Mouse (Mus musculus): ENCODE results near the gene Madd. TPM values are rescaled to one million over a fixed set of nuclear protein-coding genes. Genes with fewer than 3 reads are reported as not detected.
"Not testable (repeated sequence)": the region's sequence is repeated elsewhere in the genome, so short reads cannot be mapped to it uniquely, and the experiment has no call there.

The Madd gene
- total RNA-seq, 2 experiments from 2014 or later, result 232 to 233 TPM

- DNase-seq (ENCODE audit: low spot score in 2 of 2), result no peak
- intact Hi-C loops (cut with DNase I), result loop anchor here (5.0 kb wide), 1 partner anchor 370 kb away; no protein-coding TSS in a partner anchor
Measured at GRCm38 (mm10) chr2:91112491-91112890, 71.1 kb downstream of the Madd start.

- intact Hi-C loops (cut with DNase I), result loop anchor here (5.0 kb wide), 1 partner anchor 370 kb away; no protein-coding TSS in a partner anchor
- DNase-seq (ENCODE audit: low spot score in 2 of 2), result not testable (repeated sequence)
Measured at GRCm38 (mm10) chr2:91111832-91112231, 71.8 kb downstream of the Madd start.

GRCm38 (mm10) chr2:91110429-91110828 is 73.2 kb downstream of the Madd start:
- intact Hi-C loops (cut with DNase I), result loop anchor here (5.0 kb wide), 1 partner anchor 372 kb away; no protein-coding TSS in a partner anchor
- no peak for DNase-seq (ENCODE audit: low spot score in 2 of 2)

- no peak for DNase-seq (ENCODE audit: low spot score in 2 of 2)
- intact Hi-C loops (cut with DNase I), result loop anchor here (5.0 kb wide), 1 partner anchor 372 kb away; no protein-coding TSS in a partner anchor
Measured at GRCm38 (mm10) chr2:91109807-91110385, 73.7 kb downstream of the Madd start.

GRCm38 (mm10) chr2:91109241-91109640 is 74.4 kb downstream of the Madd start:
- no peak for DNase-seq (ENCODE audit: low spot score in 2 of 2)
- intact Hi-C loops (cut with DNase I), result no loop called here

- intact Hi-C loops (cut with DNase I), result no loop called here
- no peak for DNase-seq (ENCODE audit: low spot score in 2 of 2)
Measured at GRCm38 (mm10) chr2:91108156-91108555, 75.5 kb downstream of the Madd start.

GRCm38 (mm10) chr2:91101124-91101740 is 82.4 kb downstream of the Madd start:
- intact Hi-C loops (cut with DNase I), result loop anchor here (1.0 kb wide), 2 partner anchors 31 to 235 kb away; partner anchors contain the start of gene Slc39a13
- peak; percentile 81 to 92 for DNase-seq (ENCODE audit: low spot score in 2 of 2)

GRCm38 (mm10) chr2:91098156-91098555 is 85.5 kb downstream of the Madd start:
- intact Hi-C loops (cut with DNase I), result no loop called here

GRCm38 (mm10) chr2:91097015-91097414 is 86.6 kb downstream of the Madd start:
- intact Hi-C loops (cut with DNase I), result no loop called here
- DNase-seq (ENCODE audit: low spot score in 2 of 2), result no peak

More at GRCm38 (mm10) chr2:91098156-91098555, 85.5 kb downstream of the Madd start:
- no peak for DNase-seq (ENCODE audit: low spot score in 2 of 2)

GRCm38 (mm10) chr2:91096524-91096923 is 87.1 kb downstream of the Madd start:
- intact Hi-C loops (cut with DNase I), result no loop called here
- DNase-seq (ENCODE audit: low spot score in 2 of 2), result peak in 1 of 2 experiments; percentile 39

GRCm38 (mm10) chr2:91090827-91091226 is 92.8 kb downstream of the Madd start:
- DNase-seq (ENCODE audit: low spot score in 2 of 2), result peak; percentile 24 to 74
- intact Hi-C loops (cut with DNase I), result no loop called here

GRCm38 (mm10) chr2:91090208-91090607 is 93.4 kb downstream of the Madd start:
- intact Hi-C loops (cut with DNase I), result no loop called here
- DNase-seq (ENCODE audit: low spot score in 2 of 2), result peak in 1 of 2 experiments; percentile 54

- intact Hi-C loops (cut with DNase I), result no loop called here
- DNase-seq (ENCODE audit: low spot score in 2 of 2), result no peak
Measured at GRCm38 (mm10) chr2:91088987-91089386, 94.7 kb downstream of the Madd start.

GRCm38 (mm10) chr2:91087453-91087852 is 96.2 kb downstream of the Madd start:
- intact Hi-C loops (cut with DNase I), result no loop called here
- DNase-seq (ENCODE audit: low spot score in 2 of 2), result no peak

Other genes with a start within 250 kb of the Madd start
- gene Celf1, start 243.5 kb downstream of the Madd start, total RNA-seq (2021), result 100 to 1,000 TPM; 151 to 155 TPM
- gene Rapsn, start 148.2 kb downstream of the Madd start, total RNA-seq (2021), result under 1 TPM; 0.41 to 0.53 TPM
- 100 to 1,000 TPM; 184 to 218 TPM for gene Psmc3, start 129.8 kb downstream of the Madd start, total RNA-seq (2021)
- 10 to 100 TPM; 25.1 to 29.4 TPM for gene Slc39a13, start 113.4 kb downstream of the Madd start, total RNA-seq (2021)
- 1 to 10 TPM; 3.0 to 5.3 TPM for gene Spi1, start 101.4 kb downstream of the Madd start, total RNA-seq (2021)
- gene Mybpc3, start 65.7 kb downstream of the Madd start, total RNA-seq (2021), result 1 to 10 TPM in 1 of 2 experiments, under 1 TPM in 1; 0.96 to 1.4 TPM
- 1 to 10 TPM; 2.7 to 5.7 TPM for gene Nr1h3, start 19.0 kb upstream of the Madd start, total RNA-seq (2021)
- gene Acp2, start 19.0 kb upstream of the Madd start, total RNA-seq (2021), result 10 to 100 TPM; 49.7 to 51.4 TPM
- gene Ddb2, start 53.1 kb upstream of the Madd start, total RNA-seq (2021), result 10 to 100 TPM; 10.6 to 11.9 TPM
- gene Pacsin3, start 72.1 kb upstream of the Madd start, total RNA-seq (2021), result 10 to 100 TPM; 33.6 to 40.5 TPM
- gene Arfgap2, start 81.1 kb upstream of the Madd start, total RNA-seq (2021), result 10 to 100 TPM; 71.8 to 74.1 TPM

All from left cerebral cortex, postnatal 25 days (tissue).